Mouse (Mus musculus) granulocyte monocyte progenitor cell, adult 5-6 weeks (primary cell): ENCODE measurements around the gene Mpg. TPM values are rescaled to one million over a fixed set of nuclear protein-coding genes. Genes with fewer than 3 reads are reported as not detected.

ENCODE experiments used
- ATAC-seq: replicated peaks from 2 replicates; pipeline ENCODE4 v1.8.0; 2016; ENCODE audit warnings: mild to moderate bottlenecking, moderate TSS enrichment, inconsistent platforms; ENCODE audit not compliant: poor library complexity, severe bottlenecking
- total RNA-seq, 2 experiments: library from RNA; stranded (forward) in 1 of 2; stranded (reverse) in 1 of 2; fragments of 200-712, 200-1000 nt in 1 of 2; fragments of >200 nt in 1 of 2; fragmentation: Nextera tagmentation in 1 of 2; gene quantifications; 2 replicates each; pipeline ENCODE4 v1.2.3; 2014 to 2017

Gene Mpg
- total RNA-seq, 2 experiments from 2014 or later, result 5.7 to 12.9 TPM

DNA sequence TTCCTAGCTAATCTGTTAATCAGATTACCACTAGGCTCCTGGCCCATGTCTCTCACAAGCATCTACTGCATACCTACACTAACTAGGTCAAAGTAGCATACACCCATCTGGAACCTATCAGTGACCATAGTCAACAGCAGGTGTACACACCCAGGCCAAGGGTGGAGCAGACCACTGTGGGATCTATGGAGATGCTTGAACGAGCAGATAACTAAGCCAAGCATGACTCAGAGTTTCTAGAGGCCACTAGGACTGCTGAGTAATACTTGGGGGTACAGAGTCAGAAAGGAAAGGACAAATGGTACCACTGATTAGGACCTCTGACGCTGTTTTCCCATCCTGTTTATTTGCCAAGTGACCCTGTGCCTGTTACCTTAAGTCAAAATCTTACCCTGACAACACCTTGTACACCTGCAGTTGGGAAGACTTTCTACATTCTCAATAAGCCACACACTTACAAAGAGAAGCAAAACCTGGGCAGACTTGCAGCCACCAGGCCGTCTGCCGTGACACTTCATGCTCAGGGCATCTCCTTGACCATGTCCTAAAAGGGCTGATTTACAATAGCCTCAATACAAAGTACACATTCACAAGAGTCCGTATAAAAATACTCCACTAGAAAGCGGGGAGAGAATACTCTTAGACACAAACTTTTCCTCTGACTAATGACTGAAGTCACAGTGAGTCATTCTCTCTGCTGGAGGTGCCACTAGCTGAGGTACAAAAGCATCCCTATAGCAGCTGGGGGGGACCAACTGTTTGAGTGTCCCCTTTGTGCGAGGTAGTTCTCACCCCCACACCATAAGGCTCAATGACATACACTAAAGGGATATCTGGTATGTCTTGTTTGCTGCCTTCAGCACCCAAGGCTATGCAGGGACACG lies 24.8 kb downstream of the Mpg start:
- ATAC-seq, result no peak

DNA sequence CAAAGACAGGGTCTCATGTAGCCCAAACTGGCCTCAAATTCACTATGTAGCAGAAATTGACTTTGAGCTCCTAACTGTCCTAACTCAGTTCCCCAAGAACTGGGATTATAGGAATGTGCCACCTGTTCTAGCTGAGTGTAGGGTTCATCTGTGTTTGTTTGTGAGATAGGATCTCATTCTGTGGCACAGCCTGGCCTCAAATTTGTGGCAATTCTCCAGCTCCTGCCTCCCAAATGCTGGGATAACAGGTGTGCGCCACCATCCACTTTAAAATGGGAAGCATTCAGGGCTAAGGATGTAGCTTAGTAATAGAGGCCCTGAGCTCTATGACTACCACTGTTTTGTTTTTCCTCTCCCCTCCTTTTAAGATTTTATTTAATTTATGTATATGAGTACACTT lies 26.8 kb downstream of the Mpg start:
- ATAC-seq, result no peak

GRCm38 (mm10) chr11:32256146-32256545 lies 29.8 kb downstream of the Mpg start:
- no peak for ATAC-seq

DNA sequence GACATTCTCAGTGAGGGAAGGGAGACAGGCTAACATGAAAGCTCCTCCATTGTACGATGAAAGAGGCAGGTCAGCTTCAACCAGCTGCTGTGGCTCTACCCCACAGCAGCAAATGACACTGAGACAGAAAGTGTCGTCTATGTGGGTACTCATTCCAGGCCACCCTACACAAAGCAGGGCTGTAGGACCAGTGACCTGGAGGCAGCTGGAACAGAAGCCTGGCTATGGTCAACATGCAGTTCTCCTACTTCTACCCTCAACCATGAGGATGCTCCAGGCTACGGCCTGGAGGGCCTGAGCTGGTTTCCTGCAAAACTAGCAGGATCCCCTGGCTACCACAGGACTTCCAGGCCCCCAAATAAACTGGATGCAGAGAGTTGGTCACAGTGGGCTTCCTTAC lies 30.3 kb downstream of the Mpg start:
- no peak for ATAC-seq

GRCm38 (mm10) chr11:32262674-32263415 lies 36.5 kb downstream of the Mpg start:
- no peak for ATAC-seq

GRCm38 (mm10) chr11:32265117-32265738 lies 38.9 kb downstream of the Mpg start:
- peak; percentile 38 for ATAC-seq

- ATAC-seq, result no peak
Measured at GRCm38 (mm10) chr11:32266194-32266593, 39.9 kb downstream of the Mpg start.

- no peak for ATAC-seq
Measured at GRCm38 (mm10) chr11:32266776-32267175, 40.5 kb downstream of the Mpg start.

- peak; percentile 93 for ATAC-seq
Measured at GRCm38 (mm10) chr11:32267188-32267884, 41.0 kb downstream of the Mpg start, which contains the start of gene Nprl3. Gene Nprl3, minus strand, starts transcription at chr11:32267707.

- ATAC-seq, result no peak
Measured at GRCm38 (mm10) chr11:32267964-32268363, 41.7 kb downstream of the Mpg start.

GRCm38 (mm10) chr11:32268952-32269351 lies 42.6 kb downstream of the Mpg start:
- no peak for ATAC-seq

GRCm38 (mm10) chr11:32271178-32271577 lies 44.9 kb downstream of the Mpg start:
- no peak for ATAC-seq

DNA sequence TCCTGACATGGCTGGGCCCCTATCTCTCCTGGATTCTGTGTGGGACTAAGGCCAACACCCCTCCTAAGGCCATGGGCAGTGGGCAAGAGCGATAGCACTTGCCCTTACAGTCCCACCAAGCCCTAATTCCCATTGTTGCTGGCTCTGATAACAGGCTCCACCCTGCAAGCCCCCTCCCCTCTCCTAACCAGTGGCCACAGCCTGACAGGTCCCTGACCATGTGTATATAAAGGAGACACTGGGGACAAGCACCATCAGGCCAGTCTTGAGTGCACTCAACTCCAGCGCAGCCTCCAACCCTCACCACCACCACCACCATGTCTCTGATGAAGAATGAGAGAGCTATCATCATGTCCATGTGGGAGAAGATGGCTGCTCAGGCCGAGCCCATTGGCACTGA lies 50.0 kb downstream of the Mpg start, which contains the start of gene Hba-x:
TSS of gene Hba-x (plus strand) at position 54 of the 400 bp plus-strand sequence.
- ATAC-seq, result no peak

GRCm38 (mm10) chr11:32277736-32278457 lies 51.6 kb downstream of the Mpg start:
- ATAC-seq, result no peak

GRCm38 (mm10) chr11:32278458-32278957 lies 52.2 kb downstream of the Mpg start:
- no peak for ATAC-seq

DNA sequence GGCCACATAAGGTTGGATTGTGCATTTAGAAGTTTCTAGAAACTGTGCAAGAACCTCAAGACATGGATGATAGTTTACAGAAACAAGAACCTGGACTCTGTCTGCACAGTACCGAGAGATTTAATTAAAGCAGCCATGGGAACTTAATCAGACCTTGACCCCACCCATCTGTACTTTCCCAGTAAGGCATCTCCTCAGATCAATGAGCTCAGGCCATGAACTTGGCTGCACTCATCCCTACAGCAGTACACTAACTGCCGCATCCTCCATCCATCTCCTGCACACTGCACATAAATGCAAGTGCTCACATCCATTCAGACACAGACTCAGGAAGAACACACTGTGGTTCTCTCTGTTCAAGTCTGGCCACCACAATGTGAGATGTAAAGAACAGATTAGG lies 54.3 kb downstream of the Mpg start:
- no peak for ATAC-seq

GRCm38 (mm10) chr11:32281416-32282144 lies 55.3 kb downstream of the Mpg start:
- no peak for ATAC-seq
